Comparison of ENCODE assay signal across 8 mouse cellular contexts in genomic region chr5:88554086-88554886, GRCm38 (mm10). TPM values are rescaled to one million over a fixed set of nuclear protein-coding genes. Genes with fewer than 3 reads are reported as not detected.
DNase-seq lines count a peak whose midpoint lies in the region; ATAC-seq and TF ChIP-seq lines count a peak whose summit lies in the region.

Gene Utp3, plus strand, starts transcription at chr5:88554462.

- peak within 1 kb of the TSS; percentile 89 for H3K9ac ChIP-seq in heart, embryonic 15.5 days
- H3K9ac ChIP-seq in liver, embryonic 14.5 days (replicated peaks), result peak within 1 kb of the TSS; percentile 82
- H3K9ac ChIP-seq in neural tube, embryonic 11.5 days (ENCODE audit: low read length), result peak within 1 kb of the TSS; percentile 85
- H3K9ac ChIP-seq in stomach, postnatal 0 days (ENCODE audit: low read length), result peak within 1 kb of the TSS; percentile 89

- peak within 1 kb of the TSS; percentile 95 for H3K27ac ChIP-seq in forebrain, embryonic 10.5 days
- peak within 1 kb of the TSS; percentile 91 for H3K27ac ChIP-seq in heart, embryonic 15.5 days
- H3K27ac ChIP-seq in liver, embryonic 14.5 days, result peak within 1 kb of the TSS; percentile 60
- H3K27ac ChIP-seq in neural tube, embryonic 11.5 days (ENCODE audit: low read depth, low read length), result peak within 1 kb of the TSS; percentile 83
- H3K27ac ChIP-seq in stomach, postnatal 0 days (replicated peaks), result peak within 1 kb of the TSS; percentile 94

- peaks cover 26% of the 10 kb centered on the region for H3K4me1 ChIP-seq in forebrain, embryonic 10.5 days
- H3K4me1 ChIP-seq in heart, embryonic 15.5 days (replicated peaks), result peaks cover 22% of the 10 kb centered on the region
- peaks cover 9 to 18% of the 10 kb centered on the region in 2 experiments for H3K4me1 ChIP-seq in liver, embryonic 14.5 days (replicated peaks; ENCODE audit: control insufficient read depth in 2 of 2, insufficient read depth in 2 of 2, low read length in 1 of 2)
- peaks cover 10% of the 10 kb centered on the region; the same call in 1 of the 2 replicates for H3K4me1 ChIP-seq in neural tube, embryonic 11.5 days (ENCODE audit: control insufficient read depth, insufficient read depth, low read length)
- peaks cover 7% of the 10 kb centered on the region; the same call in 1 of the 2 replicates for H3K4me1 ChIP-seq in stomach, postnatal 0 days (replicated peaks; ENCODE audit: control insufficient read depth, insufficient read depth)

- H3K36me3 ChIP-seq in forebrain, embryonic 10.5 days (replicated peaks), result peaks cover 28% of the 10 kb centered on the region
- H3K36me3 ChIP-seq in heart, embryonic 15.5 days, result peaks cover 4% of the 10 kb centered on the region; the same call in 1 of the 2 replicates
- no peaks in the 10 kb centered on the region for H3K36me3 ChIP-seq in liver, embryonic 14.5 days (replicated peaks; ENCODE audit: control insufficient read depth, insufficient read depth, low read depth)
- H3K36me3 ChIP-seq in neural tube, embryonic 11.5 days (ENCODE audit: control insufficient read depth, insufficient read depth, low read length), result no peaks in the 10 kb centered on the region
- H3K36me3 ChIP-seq in stomach, postnatal 0 days (ENCODE audit: control insufficient read depth, insufficient read depth, low read length), result no peaks in the 10 kb centered on the region

- TF ChIP-seq CTCF in liver, embryonic 14.5 days (IDR thresholded peaks at IDR 0.05; ENCODE audit: low read depth), result peak; percentile 95
- peak; percentile 91 for TF ChIP-seq CTCF in stomach, postnatal 0 days (IDR thresholded peaks at IDR 0.05; ENCODE audit: low read depth)

- ATAC-seq in heart, embryonic 15.5 days (replicated peaks; ENCODE audit: insufficient number of reproducible peaks, insufficient read depth, low FRiP score, low read depth), result peak; percentile 94
- ATAC-seq in liver, embryonic 14.5 days (ENCODE audit: insufficient read depth), result peak; percentile 93
- ATAC-seq in neural tube, embryonic 11.5 days (ENCODE audit: insufficient read depth, low FRiP score, low TSS enrichment), result peak; percentile 95
- peak; percentile 97 for ATAC-seq in stomach, postnatal 0 days (ENCODE audit: low FRiP score, low TSS enrichment)

- TF ChIP-seq EP300 in liver, embryonic 14.5 days (IDR thresholded peaks at IDR 0.05; ENCODE audit: low read depth), result peak; percentile 61
- TF ChIP-seq EP300 in stomach, postnatal 0 days (optimal IDR thresholded peaks at IDR 0.05), result peak; percentile 80

- peak within 1 kb of the TSS; percentile 78 for H3K4me2 ChIP-seq in heart, embryonic 15.5 days
- H3K4me2 ChIP-seq in liver, embryonic 14.5 days (ENCODE audit: low read depth), result peak within 1 kb of the TSS; percentile 81
- peak within 1 kb of the TSS; percentile 63 for H3K4me2 ChIP-seq in neural tube, embryonic 11.5 days (ENCODE audit: low read depth)
- peak within 1 kb of the TSS; percentile 68 for H3K4me2 ChIP-seq in stomach, postnatal 0 days (replicated peaks; ENCODE audit: low read depth)

- H3K27me3 ChIP-seq in forebrain, embryonic 10.5 days (ENCODE audit: poor library complexity, severe bottlenecking), result no peaks in the 10 kb centered on the region
- H3K27me3 ChIP-seq in heart, embryonic 15.5 days, result no peaks in the 10 kb centered on the region
- no peaks in the 10 kb centered on the region for H3K27me3 ChIP-seq in liver, embryonic 14.5 days (ENCODE audit: control insufficient read depth, insufficient read depth, low read length)
- no peaks in the 10 kb centered on the region for H3K27me3 ChIP-seq in neural tube, embryonic 11.5 days (ENCODE audit: control insufficient read depth, insufficient read depth, low read length)
- H3K27me3 ChIP-seq in stomach, postnatal 0 days (ENCODE audit: control insufficient read depth, insufficient read depth, low read length), result no peaks in the 10 kb centered on the region

- WGBS in forebrain, embryonic 10.5 days, result under 1% methylated on average over 76 of the region's 76 CpGs
- WGBS in heart, embryonic 15.5 days, result under 1% methylated on average over 76 of the region's 76 CpGs
- WGBS in liver, embryonic 14.5 days (ENCODE audit: insufficient replicate concordance), result under 1% methylated on average over 76 of the region's 76 CpGs
- under 1% methylated on average over 69 of the region's 76 CpGs for WGBS in neural tube, embryonic 11.5 days
- WGBS in stomach, postnatal 0 days, result under 1% methylated on average over 68 of the region's 76 CpGs

- peak within 1 kb of the TSS; percentile 89 for H3K4me3 ChIP-seq in forebrain, embryonic 10.5 days
- peak within 1 kb of the TSS; percentile 76 for H3K4me3 ChIP-seq in heart, embryonic 15.5 days
- peak within 1 kb of the TSS; percentile 85 to 99 for H3K4me3 ChIP-seq in liver, embryonic 14.5 days (ENCODE audit: insufficient read depth in 1 of 2, low read depth in 2 of 2, low read length in 2 of 2)
- peak within 1 kb of the TSS; percentile 85 for H3K4me3 ChIP-seq in neural tube, embryonic 11.5 days (ENCODE audit: low read depth, low read length)
- peak within 1 kb of the TSS; percentile 81 for H3K4me3 ChIP-seq in stomach, postnatal 0 days (ENCODE audit: low read depth, low read length)

- H3K9me3 ChIP-seq in forebrain, embryonic 10.5 days, result no peaks in the 10 kb centered on the region
- no peaks in the 10 kb centered on the region for H3K9me3 ChIP-seq in heart, embryonic 15.5 days (replicated peaks)
- no peaks in the 10 kb centered on the region for H3K9me3 ChIP-seq in liver, embryonic 14.5 days (ENCODE audit: control insufficient read depth, low read length)
- H3K9me3 ChIP-seq in neural tube, embryonic 11.5 days (ENCODE audit: control insufficient read depth, low read length), result no peaks in the 10 kb centered on the region
- H3K9me3 ChIP-seq in stomach, postnatal 0 days (ENCODE audit: control insufficient read depth, low read length), result no peaks in the 10 kb centered on the region

- peak; percentile 90 to 92 for DNase-seq in CD8-positive naive resting alpha-beta T cell, adult 2 months (ENCODE audit: low read depth in 2 of 2, low spot score in 2 of 2)
- DNase-seq in c-Kit-positive CD71-negative TER-119-negative erythroid progenitor cells, embryonic 14.5 days (ENCODE audit: low read depth), result peak; percentile 99
- peak; percentile 95 for DNase-seq in forebrain, embryonic 10.5 days (ENCODE audit: extremely low spot score, low spot score)
- peak; percentile 94 to 95 for DNase-seq in kidney, postnatal 25 days
- peak; percentile 97 to 98 (median 97) for DNase-seq in liver, embryonic 14.5 days (ENCODE audit: low read depth in 3 of 3, low spot score in 3 of 3)
- peak; percentile 98 for DNase-seq in neural tube, embryonic 11.5 days (ENCODE audit: low spot score)
- DNase-seq in stomach, postnatal 0 days (ENCODE audit: low spot score), result peak; percentile 98

RNA-seq across cellular contexts. Expression of gene Utp3, which starts in this region (rescaled TPM):
- polyA plus RNA-seq in forebrain, embryonic 10.5 days (2016; fragmentation: Nextera tagmentation; extraction: Ambion mirVana), result 86.5 and 95.9 TPM in 2 replicates
- polyA plus RNA-seq in heart, embryonic 15.5 days (2015; fragmentation: Nextera tagmentation; extraction: Ambion mirVana), result 44.1 and 45.1 TPM in 2 replicates
- 10.1 and 24.6 TPM in 2 replicates for polyA plus RNA-seq in liver, embryonic 14.5 days (2012; rRNA removed)
- polyA plus RNA-seq in liver, embryonic 14.5 days (2014; fragmentation: Nextera tagmentation; extraction: Ambion mirVana), result 25.5 and 27.2 TPM in 2 replicates
- 69.9 and 71.0 TPM in 2 replicates for polyA plus RNA-seq in neural tube, embryonic 11.5 days (2014; fragmentation: Nextera tagmentation; extraction: Ambion mirVana)
- polyA plus RNA-seq in stomach, postnatal 0 days (2015; fragmentation: Nextera tagmentation; extraction: Ambion mirVana), result 34.5 and 34.9 TPM in 2 replicates

Comparison
In these comparisons a context has a peak if more than half of its experiments do, and no peak if none do; other contexts are left out.
1. Peak in every context shown above with its lines: DNase-seq, ATAC-seq, H3K4me3 ChIP-seq and H3K27ac ChIP-seq.